Mouse (Mus musculus): ENCODE data around the gene Lrrc40. TPM values are rescaled to one million over a fixed set of nuclear protein-coding genes. Genes with fewer than 3 reads are reported as not detected.

The Lrrc40 gene
- total RNA-seq (2023): 10 to 100 TPM; 11.0 to 12.8 TPM

DNA sequence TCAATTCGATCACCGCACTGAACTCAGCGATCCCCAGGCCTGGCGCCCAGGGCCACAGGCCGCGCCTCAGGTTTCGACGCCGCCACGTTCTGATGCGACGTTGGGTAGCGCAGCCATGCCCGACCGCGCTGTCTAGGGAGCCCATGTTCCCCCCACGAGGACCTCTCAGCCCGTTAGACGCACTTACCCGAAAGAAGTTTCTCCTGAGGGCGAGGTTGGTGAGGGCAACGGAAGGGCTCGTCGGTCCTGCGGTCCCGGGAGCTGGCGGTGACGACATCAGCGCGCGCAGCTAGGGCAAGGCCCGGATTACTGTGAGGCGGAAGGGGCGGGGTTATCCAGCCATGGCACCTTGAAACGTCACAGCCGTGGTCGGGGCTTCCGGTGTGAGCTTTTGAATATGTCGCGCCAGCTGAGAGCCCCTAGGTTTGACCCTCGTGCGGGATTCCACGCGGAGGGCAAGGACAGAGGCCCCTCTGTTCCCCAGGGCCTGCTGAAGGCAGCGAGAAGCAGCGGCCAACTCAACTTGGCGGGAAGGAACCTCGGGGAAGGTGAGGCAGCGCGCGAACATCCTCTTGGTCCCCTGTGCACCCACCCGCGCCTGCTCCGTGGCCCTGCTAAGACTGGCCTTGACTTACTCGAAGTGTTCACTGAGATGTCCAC, at the start of gene Lrrc40, which contains the start of gene Srsf11:
Gene Lrrc40 (plus strand): TSS at position 334 of the 660 bp plus-strand sequence.
Gene Srsf11 (minus strand): TSS at position 311 of the 660 bp plus-strand sequence.

Other genes with a start within 250 kb of the Lrrc40 start
- gene Cth, start 111.6 kb upstream of the Lrrc40 start, total RNA-seq (2023): under 1 TPM in 1 of 2 experiments, not detected in 1; 0.22 TPM
- 10 to 100 TPM; 47.9 to 57.4 TPM for gene Ankrd13c, start 89.4 kb upstream of the Lrrc40 start, total RNA-seq (2023)
- gene Srsf11, start within 50 bp of the Lrrc40 start, total RNA-seq (2023): 100 to 1,000 TPM; 165 to 185 TPM